Mouse (Mus musculus): ENCODE results near the gene Tal1. TPM values are rescaled to one million over a fixed set of nuclear protein-coding genes. Genes with fewer than 3 reads are reported as not detected.

The Tal1 gene
- total and polyA plus RNA-seq, 2 experiments from 2014 or later: 0.78 to 10.7 TPM

DNA sequence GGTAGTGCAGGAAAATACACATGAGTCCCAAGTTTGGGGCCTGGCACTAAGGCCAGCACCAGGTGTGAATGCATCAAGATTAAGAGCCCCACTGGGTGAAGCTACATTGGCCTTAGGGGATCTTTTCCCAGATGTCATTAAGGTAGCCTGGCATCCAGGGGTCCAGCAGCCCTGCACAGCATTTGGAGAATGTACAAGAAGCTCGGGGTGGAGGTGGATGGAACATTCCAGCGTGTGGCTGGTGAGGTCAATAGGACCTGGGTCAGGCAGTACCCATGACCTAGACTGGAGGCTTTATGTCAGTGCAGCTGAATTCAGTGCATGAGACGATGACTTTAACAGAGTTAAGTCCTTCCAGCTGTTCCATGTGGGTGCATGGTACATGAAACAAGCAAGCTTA, 35.6 kb downstream of the Tal1 start:
- no peak for ATAC-seq (ENCODE audit: insufficient read depth, low read depth)
- Histone ChIP-seq H3K27ac (ENCODE audit: low read depth) (no peak overlapping the region), H3K4me3 (ENCODE audit: low read depth, low read length) (no peak overlapping the region), H3K4me1 (ENCODE audit: control insufficient read depth, insufficient read depth) (peaks cover 14% of the 10 kb centered on the region), H3K27me3 (ENCODE audit: control insufficient read depth, insufficient read depth, low read length) (peaks cover 35% of the 10 kb centered on the region; the same call in 1 of the 2 replicates), H3K9ac (replicated peaks; ENCODE audit: low read depth, low read length) (no peak overlapping the region), H3K9me3 (replicated peaks; ENCODE audit: control insufficient read depth, low read length) (no peaks in the 10 kb centered on the region), H3K4me2 (ENCODE audit: low read depth, low read length) (no peak overlapping the region), H3K36me3 (replicated peaks; ENCODE audit: control insufficient read depth, insufficient read depth, low read length) (no peaks in the 10 kb centered on the region)
- no peak for DNase-seq (ENCODE audit: low spot score)
- no peak for TF ChIP-seq EP300 (IDR thresholded peaks at IDR 0.05; ENCODE audit: low read depth)
- TF ChIP-seq CTCF (IDR thresholded peaks at IDR 0.05; ENCODE audit: low read depth): no peak
- WGBS: 74% methylated on average over 3 of the region's 3 CpGs

DNA sequence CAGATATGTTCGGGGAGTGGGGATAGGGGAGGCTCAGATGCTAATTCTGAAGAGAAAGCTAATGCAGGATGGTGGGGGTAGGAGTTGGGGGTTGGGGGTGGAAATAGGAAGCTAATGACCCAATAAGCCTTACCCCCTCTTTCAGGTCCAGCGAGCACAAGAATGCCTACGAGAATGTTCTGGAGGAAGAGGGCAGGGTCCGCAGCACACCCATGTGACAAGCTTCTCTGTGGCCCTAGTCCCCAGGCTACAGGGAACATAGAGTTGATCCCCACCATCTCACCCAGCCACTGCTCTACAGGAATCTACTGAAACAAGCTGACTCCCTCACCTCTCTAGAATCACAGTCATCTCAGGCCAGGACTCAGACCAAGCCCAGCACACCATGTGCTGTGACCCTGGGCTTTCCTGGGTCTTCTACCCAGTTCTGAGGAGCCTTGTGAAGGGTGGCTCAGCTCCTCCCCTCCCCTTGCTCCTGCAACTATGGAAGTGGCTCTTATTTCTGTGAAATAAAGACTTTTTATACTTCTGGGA, 37.2 kb downstream of the Tal1 start:
- no peak overlapping the region for H3K4me2 ChIP-seq (ENCODE audit: low read depth, low read length)
- DNase-seq (ENCODE audit: low spot score): no peak
- H3K27ac ChIP-seq (ENCODE audit: low read depth): no peak overlapping the region
- H3K36me3 ChIP-seq (replicated peaks; ENCODE audit: control insufficient read depth, insufficient read depth, low read length): no peaks in the 10 kb centered on the region
- TF ChIP-seq EP300 (IDR thresholded peaks at IDR 0.05; ENCODE audit: low read depth): no peak
- H3K27me3 ChIP-seq (ENCODE audit: control insufficient read depth, insufficient read depth, low read length): peaks cover 30% of the 10 kb centered on the region; the same call in 1 of the 2 replicates
- no peaks in the 10 kb centered on the region for H3K9me3 ChIP-seq (replicated peaks; ENCODE audit: control insufficient read depth, low read length)
- peaks cover 18% of the 10 kb centered on the region for H3K4me1 ChIP-seq (ENCODE audit: control insufficient read depth, insufficient read depth)
- H3K4me3 ChIP-seq (ENCODE audit: low read depth, low read length): no peak overlapping the region
- no peak overlapping the region for H3K9ac ChIP-seq (replicated peaks; ENCODE audit: low read depth, low read length)
- ATAC-seq (ENCODE audit: insufficient read depth, low read depth): no peak
- 83% methylated on average over 4 of the region's 4 CpGs for WGBS

GRCm38 (mm10) chr4:115094056-115094455, 37.8 kb downstream of the Tal1 start:
- Histone ChIP-seq H3K27ac (ENCODE audit: low read depth) (no peak overlapping the region), H3K27me3 (ENCODE audit: control insufficient read depth, insufficient read depth, low read length) (peaks cover 28% of the 10 kb centered on the region; the same call in 1 of the 2 replicates), H3K4me1 (ENCODE audit: control insufficient read depth, insufficient read depth) (peaks cover 18% of the 10 kb centered on the region), H3K36me3 (replicated peaks; ENCODE audit: control insufficient read depth, insufficient read depth, low read length) (no peaks in the 10 kb centered on the region), H3K9me3 (replicated peaks; ENCODE audit: control insufficient read depth, low read length) (no peaks in the 10 kb centered on the region), H3K4me3 (ENCODE audit: low read depth, low read length) (no peak overlapping the region), H3K9ac (replicated peaks; ENCODE audit: low read depth, low read length) (no peak overlapping the region), H3K4me2 (ENCODE audit: low read depth, low read length) (no peak overlapping the region)
- WGBS: 78% methylated on average over 2 of the region's 2 CpGs
- TF ChIP-seq EP300 (IDR thresholded peaks at IDR 0.05; ENCODE audit: low read depth) (no peak), CTCF (IDR thresholded peaks at IDR 0.05; ENCODE audit: low read depth) (no peak)
- DNase-seq (ENCODE audit: low spot score): no peak
- no peak for ATAC-seq (ENCODE audit: insufficient read depth, low read depth)

DNA sequence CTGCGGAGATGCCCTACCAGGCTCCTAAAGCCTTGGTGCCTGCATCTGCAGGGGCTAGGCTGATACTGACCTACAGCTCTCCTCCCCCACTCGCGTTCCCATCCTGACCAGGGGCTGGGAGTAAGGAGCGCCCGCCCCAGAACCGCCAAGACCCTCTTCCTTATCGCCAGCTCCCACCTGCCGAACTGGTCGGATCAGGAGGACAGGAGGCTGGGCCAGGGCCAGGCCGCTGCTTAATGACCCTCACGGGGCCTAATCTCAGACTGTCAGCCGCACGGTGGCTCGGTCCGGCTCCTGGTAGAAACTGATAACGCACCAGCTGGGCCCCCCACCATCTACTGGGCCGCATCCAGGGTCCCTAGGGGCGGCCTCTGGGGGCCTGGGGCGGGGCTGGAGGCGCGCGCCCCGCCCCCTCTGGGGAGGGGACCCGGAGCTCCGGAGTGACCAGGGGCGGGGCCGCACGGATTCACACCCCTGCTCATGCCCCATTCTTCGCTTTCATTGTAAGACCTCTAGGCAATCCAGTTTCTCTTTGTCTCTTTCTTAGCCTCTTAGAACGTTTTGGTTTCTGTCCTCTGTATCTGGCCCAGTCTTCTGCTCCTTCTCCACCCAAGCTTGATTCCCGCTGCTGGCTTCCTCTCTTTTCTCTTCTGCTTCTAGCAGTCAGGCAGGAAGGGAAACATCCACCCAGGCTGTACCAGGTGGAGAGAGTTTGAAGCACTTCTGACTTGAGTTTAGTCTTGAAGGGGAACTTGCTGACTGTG, 39.6 kb downstream of the Tal1 start:
- H3K4me2 ChIP-seq (ENCODE audit: low read depth, low read length): peak overlapping the region; percentile 85
- peaks cover 33% of the 10 kb centered on the region; the same call in 1 of the 2 replicates for H3K27me3 ChIP-seq (ENCODE audit: control insufficient read depth, insufficient read depth, low read length)
- DNase-seq (ENCODE audit: low spot score) (no peak), ATAC-seq (ENCODE audit: insufficient read depth, low read depth) (peak; percentile 54; the same call in 1 of the 2 replicates)
- H3K36me3 ChIP-seq (replicated peaks; ENCODE audit: control insufficient read depth, insufficient read depth, low read length): no peaks in the 10 kb centered on the region
- H3K9me3 ChIP-seq (replicated peaks; ENCODE audit: control insufficient read depth, low read length): no peaks in the 10 kb centered on the region
- no peak for TF ChIP-seq EP300 (IDR thresholded peaks at IDR 0.05; ENCODE audit: low read depth)
- no peak for TF ChIP-seq CTCF (IDR thresholded peaks at IDR 0.05; ENCODE audit: low read depth)
- peak overlapping the region; percentile 53 for H3K4me3 ChIP-seq (ENCODE audit: low read depth, low read length)
- 1% methylated on average over 31 of the region's 31 CpGs for WGBS
- H3K4me1 ChIP-seq (ENCODE audit: control insufficient read depth, insufficient read depth): peaks cover 18% of the 10 kb centered on the region
- H3K27ac ChIP-seq (ENCODE audit: low read depth): no peak overlapping the region
- peak overlapping the region; percentile 33 for H3K9ac ChIP-seq (replicated peaks; ENCODE audit: low read depth, low read length)

GRCm38 (mm10) chr4:115096435-115097145, 40.4 kb downstream of the Tal1 start:
- Histone ChIP-seq H3K4me1 (ENCODE audit: control insufficient read depth, insufficient read depth) (peaks cover 18% of the 10 kb centered on the region), H3K27ac (ENCODE audit: low read depth) (no peak overlapping the region), H3K4me3 (ENCODE audit: low read depth, low read length) (peak overlapping the region; percentile 53), H3K27me3 (ENCODE audit: control insufficient read depth, insufficient read depth, low read length) (peaks cover 33% of the 10 kb centered on the region; the same call in 1 of the 2 replicates), H3K4me2 (ENCODE audit: low read depth, low read length) (peak overlapping the region; percentile 85), H3K9ac (replicated peaks; ENCODE audit: low read depth, low read length) (peak overlapping the region; percentile 33; the same call in 1 of the 2 replicates), H3K36me3 (replicated peaks; ENCODE audit: control insufficient read depth, insufficient read depth, low read length) (no peaks in the 10 kb centered on the region), H3K9me3 (replicated peaks; ENCODE audit: control insufficient read depth, low read length) (no peaks in the 10 kb centered on the region)
- TF ChIP-seq EP300 (IDR thresholded peaks at IDR 0.05; ENCODE audit: low read depth) (no peak), CTCF (IDR thresholded peaks at IDR 0.05; ENCODE audit: low read depth) (no peak)
- WGBS: 11% methylated on average over 11 of the region's 11 CpGs
- no peak for ATAC-seq (ENCODE audit: insufficient read depth, low read depth)
- DNase-seq (ENCODE audit: low spot score): no peak

All from heart, postnatal 0 days (tissue).